Mouse (Mus musculus) embryonic facial prominence, embryonic 12.5 days (tissue): ENCODE results near the gene Nphs2. TPM values are rescaled to one million over a fixed set of nuclear protein-coding genes. Genes with fewer than 3 reads are reported as not detected.

Source experiments
- polyA plus RNA-seq: library from polyadenylated mRNA; unstranded; fragments of >200 nt; fragmentation: Nextera tagmentation; extraction: Ambion mirVana; gene quantifications from 2 replicates; pipeline ENCODE4 v1.2.1, GENCODE M21; 2016

Nphs2 gene
- polyA plus RNA-seq, 1 experiment from 2014 or later, result not detected

Other genes with a start within 250 kb of the Nphs2 start
- 1.3 and 1.8 TPM in 2 replicates for gene Fam163a, start 105.7 kb upstream of the Nphs2 start, polyA plus RNA-seq
- gene Tdrd5, start 7.1 kb upstream of the Nphs2 start, polyA plus RNA-seq, result 0.13 TPM in 2 replicates
- 793 and 849 TPM in 2 replicates for gene Gm2000, start 55.3 kb downstream of the Nphs2 start, polyA plus RNA-seq
- 0.27 and 1.1 TPM in 2 replicates for gene Axdnd1, start 110.4 kb downstream of the Nphs2 start, polyA plus RNA-seq
- 29.1 and 30.7 TPM in 2 replicates for gene Soat1, start 163.6 kb downstream of the Nphs2 start, polyA plus RNA-seq
- gene Gm10031, start 213.3 kb downstream of the Nphs2 start, polyA plus RNA-seq, result 0.27 and 0.38 TPM in 2 replicates
- 5.3 and 6.1 TPM in 2 replicates for gene Abl2, start 248.1 kb downstream of the Nphs2 start, polyA plus RNA-seq